In genomic region chr11:115734041-115734686, GRCm38 (mm10) we compare ENCODE assay signal across 9 mouse cellular contexts. TPM values are rescaled to one million over a fixed set of nuclear protein-coding genes. Genes with fewer than 3 reads are reported as not detected.
DNase-seq lines count a peak whose midpoint lies in the region; ATAC-seq and TF ChIP-seq lines count a peak whose summit lies in the region.
"Had no signal": no experiment of that assay in that cellular context is flagged by ENCODE, and none has a peak within 500 bp of the region (broad histone marks: within the 10 kb centered on the region; RNA-seq: fewer than 3 reads in every experiment).

No protein-coding gene starts in this region.

- TF ChIP-seq CTCF in kidney, adult 2 months (conservative IDR thresholded peaks at IDR 0.05; ENCODE audit: insufficient read depth, insufficient read length, low read depth, low read length) = no peak

- H3K9me3 ChIP-seq in hindbrain, embryonic 10.5 days = no peaks in the 10 kb centered on the region
- H3K9me3 ChIP-seq in hindbrain, embryonic 11.5 days (ENCODE audit: control insufficient read depth, low read length) = no peaks in the 10 kb centered on the region

- H3K4me2 ChIP-seq in hindbrain, embryonic 11.5 days (replicated peaks; ENCODE audit: low read depth, low read length) = no peak overlapping the region

- H3K9ac ChIP-seq in hindbrain, embryonic 11.5 days (ENCODE audit: low read depth, low read length) = no peak overlapping the region

- H3K36me3 ChIP-seq in hindbrain, embryonic 10.5 days = no peaks in the 10 kb centered on the region
- no peaks in the 10 kb centered on the region for H3K36me3 ChIP-seq in hindbrain, embryonic 11.5 days (ENCODE audit: control insufficient read depth, insufficient read depth, low read length)
- H3K36me3 ChIP-seq in kidney, adult 2 months (ENCODE audit: control insufficient read depth, insufficient read depth, low read length) = no peaks in the 10 kb centered on the region

- H3K27me3 ChIP-seq in hindbrain, embryonic 10.5 days (ENCODE audit: insufficient read depth, poor library complexity, severe bottlenecking) = no peaks in the 10 kb centered on the region
- H3K27me3 ChIP-seq in hindbrain, embryonic 11.5 days (ENCODE audit: control insufficient read depth, insufficient read depth, low read length) = no peaks in the 10 kb centered on the region
- H3K27me3 ChIP-seq in kidney, adult 2 months (replicated peaks; ENCODE audit: control insufficient read depth, insufficient read depth, low read length) = no peaks in the 10 kb centered on the region

- WGBS in hindbrain, embryonic 10.5 days = 70% methylated on average over 11 of the region's 11 CpGs
- WGBS in hindbrain, embryonic 11.5 days = 68% methylated on average over 11 of the region's 11 CpGs
- WGBS in kidney, adult 2 months = 53% methylated on average over 11 of the region's 11 CpGs

- TF ChIP-seq POLR2A in kidney, adult 2 months (IDR thresholded peaks at IDR 0.05; ENCODE audit: low read depth, low read length) = no peak

- no peak for DNase-seq in hindbrain, embryonic 10.5 days (ENCODE audit: low spot score)
- DNase-seq in hindbrain, embryonic 11.5 days (ENCODE audit: low spot score) = no peak
- DNase-seq in right cerebral cortex, adult 2 months (ENCODE audit: low spot score in 2 of 2) = peak; percentile 14 to 25
- no peak for DNase-seq in right cerebral cortex, postnatal 14 days
- DNase-seq in kidney, adult 2 months = peak; percentile 84
- DNase-seq in frontal cortex, postnatal 10 days (ENCODE audit: low spot score in 2 of 2) = no peak
- DNase-seq in urinary bladder, postnatal 14 days (ENCODE audit: low spot score) = no peak
- no peak for DNase-seq in c-Kit-positive CD71-positive TER-119-positive erythroid progenitor cells, embryonic 14.5 days (ENCODE audit: low spot score)
- DNase-seq: thymus, adult 18-20 months had no signal

- peaks cover 24% of the 10 kb centered on the region for H3K4me1 ChIP-seq in hindbrain, embryonic 10.5 days (replicated peaks)
- H3K4me1 ChIP-seq in hindbrain, embryonic 11.5 days (replicated peaks; ENCODE audit: control insufficient read depth, insufficient read depth, low read length) = peaks cover 4% of the 10 kb centered on the region
- H3K4me1 ChIP-seq in kidney, adult 2 months (ENCODE audit: control insufficient read depth, insufficient read depth, low read length) = peaks cover 3% of the 10 kb centered on the region; the same call in 1 of the 2 replicates

- no peak for ATAC-seq in hindbrain, embryonic 11.5 days (ENCODE audit: low FRiP score)

- H3K4me3 ChIP-seq in hindbrain, embryonic 10.5 days = no peak overlapping the region
- no peak overlapping the region for H3K4me3 ChIP-seq in hindbrain, embryonic 11.5 days (ENCODE audit: low read depth, low read length)
- no peak overlapping the region for H3K4me3 ChIP-seq in kidney, adult 2 months (ENCODE audit: insufficient read depth, low read depth, low read length)

- peak overlapping the region; percentile 41 for H3K27ac ChIP-seq in hindbrain, embryonic 10.5 days
- no peak overlapping the region for H3K27ac ChIP-seq in hindbrain, embryonic 11.5 days (ENCODE audit: low read depth, low read length)
- H3K27ac ChIP-seq in kidney, adult 2 months (ENCODE audit: insufficient read depth, low read depth, low read length) = peak overlapping the region; percentile 13; the same call in 1 of the 2 replicates

RNA-seq across cellular contexts. Expression of gene Grb2, which starts 25.8 kb away (rescaled TPM):
- 92.7 and 119 TPM in 2 replicates for polyA plus RNA-seq in hindbrain, embryonic 10.5 days (2016; fragmentation: Nextera tagmentation; extraction: Ambion mirVana)
- 76.7 and 79.2 TPM in 2 replicates for polyA plus RNA-seq in hindbrain, embryonic 11.5 days (2014; fragmentation: Nextera tagmentation; extraction: Ambion mirVana)
- polyA plus RNA-seq in kidney, adult 2 months (2012; rRNA removed) = 34.1 and 42.6 TPM in 2 replicates

RNA-seq across cellular contexts. Expression of gene Tmem94, which starts 31.1 kb away (rescaled TPM):
- polyA plus RNA-seq in hindbrain, embryonic 10.5 days (2016; fragmentation: Nextera tagmentation; extraction: Ambion mirVana) = 42.0 and 47.4 TPM in 2 replicates
- polyA plus RNA-seq in hindbrain, embryonic 11.5 days (2014; fragmentation: Nextera tagmentation; extraction: Ambion mirVana) = 15.5 and 16.4 TPM in 2 replicates
- polyA plus RNA-seq in kidney, adult 2 months (2012; rRNA removed) = 77.1 and 97.8 TPM in 2 replicates

Comparison
In these comparisons a context has a peak if more than half of its experiments do, and no peak if none do; other contexts are left out.
1. DNase-seq: peak in right cerebral cortex, adult 2 months (2 of 2) and kidney, adult 2 months (single experiment); none in hindbrain, embryonic 10.5 days (single experiment), hindbrain, embryonic 11.5 days (single experiment), right cerebral cortex, postnatal 14 days (single experiment), frontal cortex, postnatal 10 days (0 of 2), urinary bladder, postnatal 14 days (single experiment) and c-Kit-positive CD71-positive TER-119-positive erythroid progenitor cells, embryonic 14.5 days (single experiment).